ENCODE assay signal across 15 mouse cellular contexts in genomic region chr12:24580996-24581683, GRCm38 (mm10). TPM values are rescaled to one million over a fixed set of nuclear protein-coding genes. Genes with fewer than 3 reads are reported as not detected.
A peak's percentile ranks its signal among the peaks of the same experiment; 100 is the strongest.
DNase-seq lines count a peak whose midpoint lies in the region; ATAC-seq and TF ChIP-seq lines count a peak whose summit lies in the region.
"Had no signal": no experiment of that assay in that cellular context is flagged by ENCODE, and none has a peak within 500 bp of the region (broad histone marks: within the 10 kb centered on the region; RNA-seq: fewer than 3 reads in every experiment).

No protein-coding gene starts in this region.

- H3K27me3 ChIP-seq in liver, embryonic 16.5 days (ENCODE audit: control insufficient read depth, insufficient read depth, low read depth, low read length) = no peaks in the 10 kb centered on the region
- H3K27me3 ChIP-seq: embryonic facial prominence, embryonic 13.5 days; heart, embryonic 13.5 days had no signal

- H3K9ac ChIP-seq in liver, embryonic 16.5 days (ENCODE audit: low read depth, low read length) = no peak overlapping the region
- H3K9ac ChIP-seq: embryonic facial prominence, embryonic 13.5 days; heart, embryonic 13.5 days; lung, embryonic 14.5 days had no signal

- H3K4me1 ChIP-seq in liver, embryonic 16.5 days (ENCODE audit: control insufficient read depth, low read depth, low read length) = peaks cover 17% of the 10 kb centered on the region
- H3K4me1 ChIP-seq: embryonic facial prominence, embryonic 13.5 days had no signal

- ATAC-seq in frontal cortex, adult (ENCODE audit: low TSS enrichment) = peak; percentile 50; the same call in 1 of the 2 replicates
- peak; percentile 83 for ATAC-seq in liver, embryonic 16.5 days (ENCODE audit: low read depth)
- no peak for ATAC-seq in cerebellum, adult (ENCODE audit: insufficient number of reproducible peaks, low FRiP score, low TSS enrichment)
- ATAC-seq: intestine, embryonic 16.5 days had no signal

- DNase-seq in frontal cortex, postnatal 25 days (ENCODE audit: low spot score in 2 of 2) = no peak
- DNase-seq in c-Kit-negative CD71-positive TER-119-positive erythroid progenitor cells, embryonic 14.5 days (ENCODE audit: low read depth, low spot score) = peak; percentile 51
- DNase-seq in layer of hippocampus, adult 2 months (ENCODE audit: low spot score in 2 of 2) = peak; percentile 58 to 83
- no peak for DNase-seq in embryo, embryonic 10 days (ENCODE audit: low spot score)
- no peak for DNase-seq in adrenal gland, postnatal 25 days
- DNase-seq: B cell, adult 2 months; cerebellum, adult 2 months; lung, embryonic 14.5 days; spleen, adult 18-20 months had no signal

- peak overlapping the region; percentile 57 for H3K4me3 ChIP-seq in layer of hippocampus, adult 2 months
- H3K4me3 ChIP-seq in liver, embryonic 16.5 days (ENCODE audit: low read depth, low read length) = no peak overlapping the region
- H3K4me3 ChIP-seq: embryonic facial prominence, embryonic 13.5 days; heart, embryonic 13.5 days had no signal

- WGBS in liver, embryonic 16.5 days (ENCODE audit: insufficient replicate concordance) = 54% methylated on average over 14 of the region's 14 CpGs

- H3K4me2 ChIP-seq in liver, embryonic 16.5 days (ENCODE audit: low read depth, low read length) = peak overlapping the region; percentile 39
- H3K4me2 ChIP-seq: embryonic facial prominence, embryonic 13.5 days; heart, embryonic 13.5 days; lung, embryonic 14.5 days had no signal

- H3K9me3 ChIP-seq in liver, embryonic 16.5 days (replicated peaks; ENCODE audit: control insufficient read depth, low read length) = no peaks in the 10 kb centered on the region
- H3K9me3 ChIP-seq: embryonic facial prominence, embryonic 13.5 days; heart, embryonic 13.5 days had no signal

- TF ChIP-seq CTCF in layer of hippocampus, adult 2 months (conservative IDR thresholded peaks at IDR 0.05) = no peak

- H3K36me3 ChIP-seq in liver, embryonic 16.5 days (ENCODE audit: control insufficient read depth, insufficient read depth) = no peaks in the 10 kb centered on the region
- H3K36me3 ChIP-seq: embryonic facial prominence, embryonic 13.5 days had no signal

- H3K27ac ChIP-seq in layer of hippocampus, adult 2 months = peak overlapping the region; percentile 93
- H3K27ac ChIP-seq in liver, embryonic 16.5 days (ENCODE audit: low read length) = peak overlapping the region; percentile 52
- H3K27ac ChIP-seq: embryonic facial prominence, embryonic 13.5 days; heart, embryonic 13.5 days had no signal

RNA-seq across cellular contexts. Expression of gene Grhl1, which starts 9.1 kb away (rescaled TPM):
- 10 to 100 TPM; 30.2 to 32.5 TPM for total RNA-seq in layer of hippocampus, adult 2 months (2021)
- 0.42 and 0.46 TPM in 2 replicates for polyA plus RNA-seq in liver, embryonic 16.5 days (2015; fragmentation: Nextera tagmentation; extraction: Ambion mirVana)
- 0.52 and 0.67 TPM in 2 replicates for total RNA-seq in adrenal gland, postnatal 25 days (2021)

Comparison
In these comparisons a context has a peak if more than half of its experiments do, and no peak if none do; other contexts are left out.
1. DNase-seq: peak in c-Kit-negative CD71-positive TER-119-positive erythroid progenitor cells, embryonic 14.5 days (single experiment) and layer of hippocampus, adult 2 months (2 of 2); none in frontal cortex, postnatal 25 days (0 of 2), embryo, embryonic 10 days (single experiment) and adrenal gland, postnatal 25 days (single experiment).
2. RNA of gene Grhl1, which starts 9.1 kb away (total RNA-seq): 30.2 to 32.5 TPM in layer of hippocampus, adult 2 months; 0.52 to 0.67 TPM in adrenal gland, postnatal 25 days; every median in the first group is over 10 times any median in the second.